Mouse (Mus musculus) intestine, embryonic 14.5 days (tissue): ENCODE data around the gene Rab3ip. TPM values are rescaled to one million over a fixed set of nuclear protein-coding genes. Genes with fewer than 3 reads are reported as not detected.

Source experiments
- ATAC-seq: fragments of 200-750 bp; cut with Nextera tagmentation; replicated peaks from 2 replicates; pipeline ENCODE4 v1.8.0; 2017; ENCODE audit warnings: low read depth, moderate number of reproducible peaks, moderate TSS enrichment, moderate library complexity; ENCODE audit not compliant: low FRiP score, low TSS enrichment
- DNase-seq: peaks from one replicate; pipeline ENCODE4 v3.0.0-alpha.2; 2018; ENCODE audit warnings: low spot score
- H3K27ac ChIP-seq: fragments of 300-500 bp; sonication (generic); 2 replicates; pipeline ENCODE4 v1.5.1; 2014; ENCODE audit warnings: low read depth, mild to moderate bottlenecking, control low read depth
- H3K27me3 ChIP-seq: fragments of 300-500 bp; sonication (generic); replicated peaks from 2 replicates; pipeline ENCODE4 v1.6.1; 2014; ENCODE audit warnings: low read length, control low read depth; ENCODE audit not compliant: control insufficient read depth, insufficient read depth
- H3K36me3 ChIP-seq: fragments of 300-500 bp; sonication (generic); 2 replicates; pipeline ENCODE4 v1.6.1; 2014; ENCODE audit warnings: low read length, control low read depth; ENCODE audit not compliant: control insufficient read depth, insufficient read depth
- H3K4me1 ChIP-seq: fragments of 300-500 bp; sonication (generic); replicated peaks from 2 replicates; pipeline ENCODE4 v1.6.1; 2014; ENCODE audit warnings: low read length, control low read depth, mixed read lengths; ENCODE audit not compliant: control insufficient read depth, insufficient read depth
- H3K4me2 ChIP-seq: fragments of 300-500 bp; sonication (generic); 2 replicates; pipeline ENCODE4 v1.6.1; 2014; ENCODE audit warnings: low read length
- H3K4me3 ChIP-seq: fragments of 300-500 bp; sonication (generic); 2 replicates; pipeline ENCODE4 v1.5.1; 2014; ENCODE audit warnings: low read depth, low read length, control low read depth, mixed read lengths
- H3K9ac ChIP-seq: fragments of 300-500 bp; sonication (generic); 2 replicates; pipeline ENCODE4 v1.6.1; 2014; ENCODE audit warnings: mild to moderate bottlenecking, low read length
- H3K9me3 ChIP-seq: fragments of 300-500 bp; sonication (generic); 2 replicates; pipeline ENCODE4 v1.6.1; 2016; ENCODE audit warnings: low read length, control low read depth; ENCODE audit not compliant: control insufficient read depth
- WGBS: fragments of 180-500 bp; shearing (Covaris S2); extraction: QIAGEN DNeasy Blood & Tissue Kit; methylation state at CpG from one replicate; pipeline ENCODE4 v1.1.7; 2014; 5-methylcytosine and 5-hydroxymethylcytosine counted together
- polyA plus RNA-seq: library from polyadenylated mRNA; unstranded; fragments of >200 nt; fragmentation: Nextera tagmentation; extraction: Ambion mirVana; gene quantifications from 2 replicates; pipeline ENCODE4 v1.2.1, GENCODE M21; 2014

Gene Rab3ip
- polyA plus RNA-seq, 1 experiment from 2014 or later: 30.7 TPM

DNA sequence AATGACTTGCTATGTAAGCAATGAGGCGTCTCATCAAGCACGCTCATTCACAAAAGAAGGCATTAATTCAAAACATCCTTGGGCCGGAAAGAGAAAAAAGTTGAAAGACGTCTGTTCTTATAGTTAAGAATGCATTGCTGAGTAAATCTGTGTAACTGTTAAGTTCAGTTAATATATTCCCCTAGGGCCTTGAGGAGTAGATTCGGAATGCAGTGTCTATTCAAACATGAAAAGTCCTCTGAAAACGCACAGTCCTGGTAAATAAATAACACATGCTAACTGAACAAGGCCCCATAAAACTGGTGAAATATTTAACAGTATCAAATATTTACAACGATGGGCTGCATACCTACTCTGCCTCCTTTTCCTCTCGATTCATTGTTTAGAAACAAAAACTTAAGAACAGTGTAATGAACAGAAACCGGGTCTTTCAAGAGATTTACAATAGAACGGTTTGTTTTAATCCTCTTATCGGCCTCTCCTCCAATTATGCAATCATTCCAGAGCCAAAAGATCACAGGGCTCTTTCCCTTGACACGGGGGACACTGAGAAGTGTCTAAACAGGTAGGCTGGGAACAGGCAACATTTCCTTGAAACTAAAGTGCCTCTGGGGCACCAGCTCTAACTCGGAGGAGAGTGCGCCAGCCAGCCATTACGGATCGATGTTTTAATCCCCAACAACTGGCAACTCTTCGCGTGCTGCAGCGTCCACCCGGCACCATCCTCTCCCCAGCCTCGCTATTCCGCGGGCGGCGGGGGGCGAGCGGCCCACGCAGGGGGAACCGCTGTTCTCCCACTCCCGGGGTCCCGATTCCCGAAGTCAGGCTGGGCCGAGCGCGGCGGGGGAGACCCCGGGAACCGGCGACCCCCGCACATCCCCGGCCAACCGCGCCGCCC is 1.2 kb downstream of the Rab3ip start:
- DNase-seq: peak; percentile 69

DNA sequence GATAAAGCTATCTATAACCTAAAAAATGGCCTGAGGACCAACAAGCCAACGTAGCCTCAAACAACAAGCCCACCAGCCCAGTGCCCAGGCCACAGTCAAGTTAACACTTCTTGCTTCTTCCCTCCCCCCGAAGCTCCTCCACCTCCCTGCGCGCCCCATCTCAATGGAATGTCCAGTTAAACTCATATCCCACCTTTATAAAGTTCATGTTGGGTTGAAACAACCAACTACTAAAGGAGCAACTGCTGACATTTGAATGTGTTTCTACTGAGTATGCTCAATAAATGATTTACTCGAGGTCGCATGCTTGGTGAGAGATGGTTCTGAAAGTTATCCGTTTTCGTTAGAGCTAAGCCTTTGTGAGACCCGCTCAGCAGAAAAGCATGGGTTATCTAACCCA is 2.2 kb downstream of the Rab3ip start:
- Histone ChIP-seq H3K4me3 (peak overlapping the region; percentile 67), H3K36me3 (no peaks in the 10 kb centered on the region), H3K27ac (no peak overlapping the region), H3K4me2 (peak overlapping the region; percentile 60), H3K9ac (no peak overlapping the region), H3K9me3 (no peaks in the 10 kb centered on the region), H3K4me1 (peaks cover 6% of the 10 kb centered on the region), H3K27me3 (no peaks in the 10 kb centered on the region)
- no peak for ATAC-seq
- no peak for DNase-seq
- WGBS: 71% methylated on average over 9 of the region's 9 CpGs

More for the DNA sequence above, 1.2 kb downstream of the Rab3ip start:
- Histone ChIP-seq H3K27ac (peak overlapping the region; percentile 71), H3K4me1 (peaks cover 6% of the 10 kb centered on the region), H3K27me3 (no peaks in the 10 kb centered on the region), H3K9me3 (no peaks in the 10 kb centered on the region), H3K4me3 (peak overlapping the region; percentile 67), H3K9ac (peak overlapping the region; percentile 65), H3K4me2 (peak overlapping the region; percentile 60), H3K36me3 (no peaks in the 10 kb centered on the region)
- peak; percentile 12 for ATAC-seq
- WGBS: 3% methylated on average over 43 of the region's 44 CpGs

DNA sequence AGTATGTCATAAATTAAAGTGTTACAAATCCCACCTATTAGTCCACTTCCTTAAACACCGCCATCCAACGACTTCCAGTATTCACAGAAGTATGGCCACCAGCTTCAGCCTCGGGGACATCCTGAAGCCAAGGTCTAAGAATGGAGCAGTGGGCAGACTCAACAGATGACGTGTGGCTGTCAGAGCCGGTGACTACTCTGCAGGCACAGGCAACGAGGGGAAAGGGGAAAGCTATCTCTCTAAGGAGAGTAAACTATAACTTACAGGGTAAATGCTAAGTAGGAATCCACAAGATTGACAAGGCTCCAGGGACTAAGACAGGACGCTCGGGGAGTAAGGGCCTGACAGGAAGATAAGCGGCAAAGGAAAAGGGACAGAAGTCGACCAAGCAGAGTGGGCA is 5.6 kb downstream of the Rab3ip start:
- H3K36me3 ChIP-seq: no peaks in the 10 kb centered on the region
- H3K27ac ChIP-seq: no peak overlapping the region
- 0 out of 2 replicates have a peak, but pooled peaks cover 3% of the 10 kb centered on the region for H3K9me3 ChIP-seq
- DNase-seq (no peak), ATAC-seq (no peak)
- H3K9ac ChIP-seq: no peak overlapping the region
- H3K4me2 ChIP-seq: no peak overlapping the region
- peaks cover 6% of the 10 kb centered on the region for H3K4me1 ChIP-seq
- H3K4me3 ChIP-seq: no peak overlapping the region
- H3K27me3 ChIP-seq: no peaks in the 10 kb centered on the region
- 64% methylated on average over 10 of the region's 10 CpGs for WGBS

DNA sequence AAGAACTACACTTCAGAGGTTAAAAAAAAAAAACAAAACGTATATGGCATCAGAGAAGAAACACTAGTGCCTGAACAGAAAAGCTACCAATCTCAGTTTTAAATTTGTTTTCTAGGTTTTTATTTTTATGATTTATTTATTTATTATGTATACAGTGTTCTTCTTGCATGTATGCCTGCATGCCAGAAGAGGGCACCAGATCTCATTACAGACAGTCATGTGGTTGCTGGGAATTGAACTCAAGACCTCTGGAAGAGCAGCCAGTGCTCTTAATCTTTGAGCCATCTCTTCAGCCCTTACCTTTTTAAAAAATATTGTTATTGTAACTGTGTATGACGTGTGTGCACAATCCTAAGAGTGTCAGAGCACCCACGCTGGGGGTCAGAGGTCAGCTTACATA is 6.4 kb downstream of the Rab3ip start:
- 0 out of 2 replicates have a peak, but pooled peaks cover 3% of the 10 kb centered on the region for H3K9me3 ChIP-seq
- H3K4me1 ChIP-seq: peaks cover 5% of the 10 kb centered on the region
- H3K36me3 ChIP-seq: peaks cover under 1% of the 10 kb centered on the region; the same call in 1 of the 2 replicates
- H3K4me2 ChIP-seq: no peak overlapping the region
- H3K27ac ChIP-seq: no peak overlapping the region
- H3K27me3 ChIP-seq: no peaks in the 10 kb centered on the region
- DNase-seq (no peak), ATAC-seq (no peak)
- no peak overlapping the region for H3K9ac ChIP-seq
- no peak overlapping the region for H3K4me3 ChIP-seq
- WGBS: 78% methylated on average over 3 of the region's 3 CpGs

DNA sequence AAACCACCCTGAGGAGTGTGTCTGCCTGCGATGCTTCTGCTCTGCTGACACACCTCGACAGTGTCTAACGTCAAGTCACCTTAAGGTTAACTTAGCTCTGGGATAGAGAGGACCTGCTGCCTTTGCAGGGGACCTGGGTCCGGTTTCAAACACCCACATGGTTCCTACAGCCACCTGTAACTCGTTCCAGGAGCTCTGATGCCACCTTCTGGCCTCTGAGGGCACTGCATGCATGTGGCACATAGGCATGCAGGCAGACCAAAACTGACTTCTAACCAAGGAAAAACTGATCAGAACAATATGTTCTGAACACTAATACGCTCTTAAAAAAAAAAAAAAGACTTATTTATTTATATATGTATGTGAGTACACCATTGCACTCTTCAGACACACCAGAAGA is 7.5 kb downstream of the Rab3ip start:
- no peaks in the 10 kb centered on the region for H3K4me1 ChIP-seq
- H3K9me3 ChIP-seq: 0 out of 2 replicates have a peak, but pooled peaks cover 3% of the 10 kb centered on the region
- DNase-seq: peak; percentile 61
- H3K27me3 ChIP-seq: no peaks in the 10 kb centered on the region
- peaks cover 12% of the 10 kb centered on the region for H3K36me3 ChIP-seq
- 91% methylated on average over 6 of the region's 6 CpGs for WGBS
- ATAC-seq: no peak
- H3K4me3 ChIP-seq: no peak overlapping the region
- no peak overlapping the region for H3K27ac ChIP-seq
- H3K9ac ChIP-seq: no peak overlapping the region
- H3K4me2 ChIP-seq: no peak overlapping the region

DNA sequence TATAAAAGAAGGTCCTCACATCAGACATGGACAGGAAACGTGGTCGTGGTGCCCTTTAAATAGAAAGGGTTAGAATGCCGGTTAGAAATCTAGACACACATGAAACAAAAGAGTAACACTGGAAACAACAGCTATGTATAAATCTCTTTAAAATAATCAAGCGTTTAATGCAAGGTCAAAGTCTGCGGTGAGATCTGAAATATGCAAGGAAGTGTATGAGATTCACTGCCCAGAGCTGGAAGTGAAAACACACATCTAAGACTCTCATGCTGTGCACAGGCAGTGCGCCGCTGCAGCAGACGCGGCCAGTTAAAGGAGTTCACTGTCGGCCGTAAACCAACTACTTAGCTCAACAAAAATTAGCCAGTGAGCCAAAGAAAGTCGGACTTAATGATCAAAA is 15.5 kb downstream of the Rab3ip start:
- Histone ChIP-seq H3K27me3 (no peaks in the 10 kb centered on the region), H3K4me3 (no peak overlapping the region), H3K4me2 (no peak overlapping the region), H3K9me3 (no peaks in the 10 kb centered on the region), H3K9ac (no peak overlapping the region), H3K36me3 (peaks cover 38% of the 10 kb centered on the region), H3K27ac (no peak overlapping the region), H3K4me1 (no peaks in the 10 kb centered on the region)
- no peak for DNase-seq
- no peak for ATAC-seq
- 80% methylated on average over 12 of the region's 12 CpGs for WGBS

DNA sequence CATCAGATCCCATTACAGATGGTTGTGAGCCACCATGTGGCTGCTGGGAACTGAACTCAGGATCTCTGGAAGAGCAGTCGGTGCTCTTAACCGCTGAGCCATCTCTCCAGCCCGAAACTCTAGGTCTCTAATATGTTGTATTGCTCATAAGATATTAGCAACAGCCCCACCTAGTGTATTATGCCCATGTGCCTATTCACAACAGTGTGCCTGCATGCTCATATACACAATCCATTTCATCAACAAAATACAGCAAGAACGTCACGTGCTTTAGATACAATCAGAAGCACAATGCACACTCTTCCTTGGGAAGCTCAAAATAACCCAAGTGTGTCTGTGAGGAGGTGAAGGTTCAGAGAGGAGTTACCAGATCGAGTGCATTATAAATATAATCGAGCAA is 16.8 kb downstream of the Rab3ip start:
- WGBS: 89% methylated on average over 7 of the region's 7 CpGs
- Histone ChIP-seq H3K4me2 (no peak overlapping the region), H3K27me3 (no peaks in the 10 kb centered on the region), H3K9me3 (no peaks in the 10 kb centered on the region), H3K36me3 (peaks cover 34% of the 10 kb centered on the region), H3K4me3 (no peak overlapping the region), H3K4me1 (no peaks in the 10 kb centered on the region), H3K9ac (no peak overlapping the region), H3K27ac (no peak overlapping the region)
- DNase-seq (no peak), ATAC-seq (no peak)

DNA sequence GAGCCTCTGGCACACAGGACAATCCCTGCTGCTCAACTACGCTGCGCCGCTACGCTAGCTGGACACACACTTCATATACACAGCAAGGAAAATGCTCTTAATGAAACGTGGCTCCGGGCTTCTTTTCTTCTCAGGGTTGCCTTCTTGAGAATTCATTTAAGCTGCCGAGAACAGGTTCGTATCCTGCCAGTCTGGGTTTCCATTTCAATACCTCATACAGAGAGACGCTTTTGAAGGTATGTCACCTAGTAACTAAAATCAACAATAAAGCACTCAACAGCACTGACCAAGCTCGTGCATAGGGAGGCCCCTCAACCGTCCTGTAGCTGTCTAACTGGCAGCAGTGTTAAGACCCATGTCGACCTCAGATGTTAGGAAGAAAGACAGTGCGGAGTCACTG is 18.2 kb downstream of the Rab3ip start:
- no peak overlapping the region for H3K9ac ChIP-seq
- no peak overlapping the region for H3K4me2 ChIP-seq
- H3K4me3 ChIP-seq: no peak overlapping the region
- no peak for DNase-seq
- no peaks in the 10 kb centered on the region for H3K27me3 ChIP-seq
- no peaks in the 10 kb centered on the region for H3K9me3 ChIP-seq
- no peaks in the 10 kb centered on the region for H3K4me1 ChIP-seq
- ATAC-seq: no peak
- no peak overlapping the region for H3K27ac ChIP-seq
- peaks cover 25% of the 10 kb centered on the region for H3K36me3 ChIP-seq
- WGBS: 88% methylated on average over 13 of the region's 13 CpGs
